Mouse (Mus musculus): Measurements from ENCODE around the gene Pold2. TPM values are rescaled to one million over a fixed set of nuclear protein-coding genes. Genes with fewer than 3 reads are reported as not detected.
A peak's percentile ranks its signal among the peaks of the same experiment; 100 is the strongest.

Pold2 gene
- total and polyA plus RNA-seq, 3 experiments: 136 to 285 (median 205) TPM

DNA sequence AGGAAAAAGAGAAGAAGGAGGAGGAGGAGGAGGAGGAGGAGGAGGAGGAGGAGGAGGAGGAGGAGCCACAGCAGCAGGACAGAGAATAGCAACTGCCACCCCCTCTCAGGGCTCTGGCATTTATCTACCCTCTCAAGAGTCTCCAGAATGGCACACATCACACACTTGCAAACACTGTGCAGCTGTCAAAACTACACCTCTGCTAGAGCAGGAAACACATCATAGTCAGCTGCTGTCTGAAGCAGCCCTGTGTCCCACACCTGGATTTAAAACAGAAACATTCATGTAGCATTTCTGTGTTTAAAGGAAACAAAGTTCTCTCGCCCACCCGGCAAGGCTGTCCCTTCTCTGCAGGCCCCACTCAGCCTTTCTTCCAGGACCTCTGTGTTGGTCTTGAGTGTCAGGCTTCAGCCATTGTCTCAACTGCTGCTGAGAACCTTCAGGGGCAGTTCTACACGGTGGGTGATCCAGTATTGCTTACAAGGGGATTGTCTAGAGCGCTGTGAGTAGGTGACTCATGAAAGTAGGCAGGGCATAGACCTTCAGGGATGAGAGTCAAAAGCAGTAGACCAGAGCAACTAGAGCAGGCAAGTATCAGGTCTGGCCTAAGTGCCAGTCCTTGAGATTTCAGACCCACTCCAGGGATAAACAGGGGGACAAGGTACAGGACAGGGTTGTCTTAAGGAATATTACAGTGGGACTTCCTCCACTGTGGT, 26.9 kb downstream of the Pold2 start:
- no peak overlapping the region for H3K27ac ChIP-seq (ENCODE audit: insufficient read depth, low read depth)
- TF ChIP-seq USF2 (conservative IDR thresholded peaks at IDR 0.05; ENCODE audit: low read depth, low read length) (no peak), RCOR1 (conservative IDR thresholded peaks at IDR 0.05; ENCODE audit: low read depth, low read length) (no peak), MYC (IDR thresholded peaks at IDR 0.05; ENCODE audit: low read depth, low read length) (no peak), ZKSCAN1 (IDR thresholded peaks at IDR 0.05; ENCODE audit: borderline replicate concordance, low read depth, low read length) (no peak), NELFE (IDR thresholded peaks at IDR 0.05; ENCODE audit: low read depth, low read length) (no peak), ZMIZ1 (IDR thresholded peaks at IDR 0.05; ENCODE audit: low read depth, low read length) (no peak), KAT2A (IDR thresholded peaks at IDR 0.05; ENCODE audit: insufficient replicate concordance, low read length) (no peak), POLR2AphosphoS2 (IDR thresholded peaks at IDR 0.05; ENCODE audit: low read depth, low read length) (no peak), RAD21 (IDR thresholded peaks at IDR 0.05; ENCODE audit: low read depth, low read length) (no peak), E2F4 (IDR thresholded peaks at IDR 0.05; ENCODE audit: insufficient replicate concordance, low read depth, low read length) (no peak), MAX (IDR thresholded peaks at IDR 0.05; ENCODE audit: low read length) (no peak), TBP (conservative IDR thresholded peaks at IDR 0.05; ENCODE audit: low read depth, low read length) (no peak), BHLHE40 (IDR thresholded peaks at IDR 0.05; ENCODE audit: low read depth, low read length) (no peak), CTCF (conservative IDR thresholded peaks at IDR 0.05 in 1 of 2, IDR thresholded peaks at IDR 0.05 in 1 of 2; ENCODE audit: low read depth in 2 of 2, low read length in 2 of 2) (no peak), UBTF (IDR thresholded peaks at IDR 0.05; ENCODE audit: low read depth, low read length) (no peak)
- H3K36me3 ChIP-seq (replicated peaks in 1 of 2; ENCODE audit: control insufficient read depth in 1 of 2, insufficient read depth in 1 of 2, low read length in 1 of 2): no peaks in the 10 kb centered on the region
- H3K27me3 ChIP-seq (replicated peaks): peaks cover 25% of the 10 kb centered on the region
- H3K9ac ChIP-seq (ENCODE audit: insufficient read depth, low read depth): no peak overlapping the region
- in situ Hi-C loops (cut with MboI; ENCODE audit: low pct_ligation_motif_present, low pct_unique_long_range_greater_than_20kb, low sequenced_read_pairs) (no loop called here), dilution Hi-C loops (cut with MboI; ENCODE audit: extremely low pct_ligation_motif_present, extremely low pct_unique_long_range_greater_than_20kb, low sequenced_read_pairs) (no loop called here)
- no peak overlapping the region for H3K4me3 ChIP-seq (replicated peaks in 1 of 3; ENCODE audit: low read depth in 2 of 3, low read length in 2 of 3, poor library complexity in 1 of 3)
- DNase-seq (ENCODE audit: extremely low read depth): no peak
- peaks cover 18% of the 10 kb centered on the region for H3K9me3 ChIP-seq (replicated peaks; ENCODE audit: low read length)
- H3K79me2 ChIP-seq (replicated peaks; ENCODE audit: control insufficient read depth, extremely low read depth, insufficient read depth, poor library complexity, severe bottlenecking): no peaks in the 10 kb centered on the region
- H3K4me2 ChIP-seq (ENCODE audit: insufficient read depth, low read depth, poor library complexity, severe bottlenecking): no peak overlapping the region
- H3K4me1 ChIP-seq (ENCODE audit: control insufficient read depth in 1 of 2, insufficient read depth in 2 of 2): peaks cover 0 to 2% of the 10 kb centered on the region in 2 experiments; a peak in 2 of 4 replicates

DNA sequence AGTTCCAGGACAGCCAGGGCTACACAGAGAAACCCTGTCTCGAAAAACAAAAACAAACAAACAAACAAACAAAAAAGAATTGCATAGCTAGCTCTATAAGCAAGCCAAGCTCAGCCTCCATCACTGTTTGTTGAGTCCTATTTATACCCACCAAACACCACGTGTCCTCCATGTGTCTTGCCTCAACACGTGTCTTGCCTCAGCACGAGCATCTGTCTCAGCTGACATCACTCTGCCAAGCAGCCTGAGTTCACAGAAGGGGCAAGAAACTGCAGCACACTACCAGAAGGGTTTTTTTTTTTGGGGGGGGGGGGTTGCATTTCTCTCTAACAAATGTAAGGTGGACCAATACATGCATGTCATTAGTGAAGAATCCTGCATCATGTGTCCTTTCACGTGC, 27.6 kb downstream of the Pold2 start:
- peaks cover 0 to 2% of the 10 kb centered on the region in 2 experiments; a peak in 2 of 4 replicates for H3K4me1 ChIP-seq (ENCODE audit: control insufficient read depth in 1 of 2, insufficient read depth in 2 of 2)
- no peaks in the 10 kb centered on the region for H3K79me2 ChIP-seq (replicated peaks; ENCODE audit: control insufficient read depth, extremely low read depth, insufficient read depth, poor library complexity, severe bottlenecking)
- no peak for DNase-seq (ENCODE audit: extremely low read depth)
- H3K4me3 ChIP-seq (replicated peaks in 1 of 3; ENCODE audit: low read depth in 2 of 3, low read length in 2 of 3, poor library complexity in 1 of 3): no peak overlapping the region
- H3K36me3 ChIP-seq (replicated peaks in 1 of 2; ENCODE audit: control insufficient read depth in 1 of 2, insufficient read depth in 1 of 2, low read length in 1 of 2): no peaks in the 10 kb centered on the region
- peaks cover 27% of the 10 kb centered on the region for H3K27me3 ChIP-seq (replicated peaks)
- TF ChIP-seq ETS1 (conservative IDR thresholded peaks at IDR 0.05; ENCODE audit: low read depth, low read length): peak; percentile 17; the same call in 1 of the 2 replicates
- peak; percentile 83 for TF ChIP-seq MAX (IDR thresholded peaks at IDR 0.05; ENCODE audit: low read length)
- TF ChIP-seq MYC (IDR thresholded peaks at IDR 0.05; ENCODE audit: low read depth, low read length): peak; percentile 65
- no peak for TF ChIP-seq RCOR1 (conservative IDR thresholded peaks at IDR 0.05; ENCODE audit: low read depth, low read length)
- TF ChIP-seq CHD1 (IDR thresholded peaks at IDR 0.05; ENCODE audit: low read depth, low read length): no peak
- no peak for TF ChIP-seq IRF4 (IDR thresholded peaks at IDR 0.05; ENCODE audit: low read depth, low read length)
- TF ChIP-seq BHLHE40 (IDR thresholded peaks at IDR 0.05; ENCODE audit: low read depth, low read length): peak; percentile 76
- in situ Hi-C loops (cut with MboI; ENCODE audit: low pct_ligation_motif_present, low pct_unique_long_range_greater_than_20kb, low sequenced_read_pairs): no loop called here
- dilution Hi-C loops (cut with MboI; ENCODE audit: extremely low pct_ligation_motif_present, extremely low pct_unique_long_range_greater_than_20kb, low sequenced_read_pairs): no loop called here
- H3K9ac ChIP-seq (ENCODE audit: insufficient read depth, low read depth): no peak overlapping the region
- H3K27ac ChIP-seq (ENCODE audit: insufficient read depth, low read depth): no peak overlapping the region
- peaks cover 26% of the 10 kb centered on the region for H3K9me3 ChIP-seq (replicated peaks; ENCODE audit: low read length)
- H3K4me2 ChIP-seq (ENCODE audit: insufficient read depth, low read depth, poor library complexity, severe bottlenecking): no peak overlapping the region
